Comparison of ENCODE assay signal across 21 mouse cellular contexts in the genomic region with DNA sequence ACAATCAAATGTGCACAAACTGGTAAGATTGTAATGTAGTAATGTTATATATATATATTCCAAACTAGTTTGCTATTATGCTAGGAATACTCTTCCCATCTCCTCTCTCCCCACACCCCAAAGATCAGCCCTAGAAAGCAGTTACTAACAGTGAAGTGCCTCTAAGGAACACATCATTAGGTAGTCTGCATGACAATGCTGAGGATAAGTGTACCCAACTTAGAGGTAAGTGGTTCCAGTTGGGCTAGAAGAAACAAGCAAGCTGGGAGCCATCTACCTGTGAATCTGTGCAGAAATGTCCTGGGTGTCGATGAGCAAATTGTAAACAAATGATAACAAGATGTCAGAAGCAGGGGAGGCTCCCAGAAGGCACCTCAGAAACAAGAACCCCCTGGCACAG.
"Had no signal": no experiment of that assay in that cellular context is flagged by ENCODE, and none has a peak within 500 bp of the region (broad histone marks: within the 10 kb centered on the region; RNA-seq: fewer than 3 reads in every experiment).

No protein-coding gene starts in this region.

- DNase-seq: heart, postnatal 10 days; heart, postnatal 14 days; heart, postnatal 36 days; heart, postnatal 4 days; kidney, adult 11 months; kidney, adult 18-20 months; kidney, adult 2 months; kidney, adult 8-10 months; kidney, adult 9 months; kidney, postnatal 10 days; kidney, postnatal 14 days; kidney, postnatal 25 days; kidney, postnatal 36 days; kidney, postnatal 4 days; layer of hippocampus, adult 9-11 months; layer of hippocampus, postnatal 36 days had no signal

- ATAC-seq: hindbrain, embryonic 16.5 days; hindbrain, postnatal 0 days; intestine, embryonic 15.5 days; intestine, embryonic 16.5 days; intestine, postnatal 0 days had no signal
